Mouse (Mus musculus): ENCODE measurements around the gene Grk2. TPM values are rescaled to one million over a fixed set of nuclear protein-coding genes. Genes with fewer than 3 reads are reported as not detected.
"Not testable (repeated sequence)": the region's sequence is repeated elsewhere in the genome, so short reads cannot be mapped to it uniquely, and the experiment has no call there.

The Grk2 gene
- polyA plus RNA-seq, 1 experiment from 2014 or later, result 19.2 TPM

- Histone ChIP-seq H3K27me3 (replicated peaks; ENCODE audit: control insufficient read depth, insufficient read depth, low read length) (no peaks in the 10 kb centered on the region), H3K9ac (ENCODE audit: low read length) (peak overlapping the region; percentile 51), H3K4me2 (ENCODE audit: low read length) (peak overlapping the region; percentile 96), H3K4me3 (ENCODE audit: low read depth, low read length) (peak overlapping the region; percentile 53), H3K36me3 (ENCODE audit: control insufficient read depth, insufficient read depth, low read length) (no peaks in the 10 kb centered on the region), H3K27ac (ENCODE audit: low read depth) (no peak overlapping the region), H3K4me1 (replicated peaks; ENCODE audit: control insufficient read depth, insufficient read depth, low read length) (peaks cover 7% of the 10 kb centered on the region; the same call in 1 of the 2 replicates), H3K9me3 (ENCODE audit: control insufficient read depth, low read length) (peaks cover 4% of the 10 kb centered on the region; the same call in 1 of the 2 replicates)
- WGBS, result under 1% methylated on average over 41 of the region's 41 CpGs
- peak; percentile 93 for DNase-seq (ENCODE audit: low spot score)
- peak; percentile 81 for ATAC-seq (replicated peaks; ENCODE audit: low FRiP score, low TSS enrichment, low read depth)
Measured at GRCm38 (mm10) chr19:4257216-4257896, 48.7 kb downstream of the Grk2 start.

DNA sequence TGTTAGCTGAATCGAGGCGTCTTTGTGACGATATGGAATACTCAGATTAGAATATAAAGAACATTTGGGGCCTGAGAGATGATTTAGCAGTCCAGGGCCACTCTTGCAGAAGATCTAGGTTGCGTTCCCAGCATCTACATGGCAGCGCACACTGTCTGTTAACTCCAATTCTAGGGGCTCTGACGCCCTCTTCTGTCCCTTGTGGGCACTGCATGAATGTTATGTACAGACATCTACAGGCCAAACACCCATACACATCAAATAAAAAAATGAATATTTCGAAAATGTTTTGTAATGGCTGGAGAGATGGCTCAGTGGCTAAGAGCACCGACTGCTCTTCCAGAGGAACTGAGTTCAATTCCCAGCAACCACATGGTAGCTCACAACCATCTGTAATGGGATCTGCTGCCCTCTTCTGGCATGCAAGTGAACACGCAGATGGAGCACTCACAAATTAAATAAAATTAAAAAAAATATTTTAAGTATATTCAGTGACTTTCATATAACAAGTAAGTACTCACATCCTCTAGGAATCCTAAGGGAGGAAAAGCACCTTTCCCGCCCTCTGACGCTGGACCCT, 50.3 kb downstream of the Grk2 start:
- H3K27ac ChIP-seq (ENCODE audit: low read depth), result no peak overlapping the region
- H3K27me3 ChIP-seq (replicated peaks; ENCODE audit: control insufficient read depth, insufficient read depth, low read length), result no peaks in the 10 kb centered on the region
- H3K36me3 ChIP-seq (ENCODE audit: control insufficient read depth, insufficient read depth, low read length), result no peaks in the 10 kb centered on the region
- 73% methylated on average over 11 of the region's 11 CpGs for WGBS
- no peak for DNase-seq (ENCODE audit: low spot score)
- H3K9ac ChIP-seq (ENCODE audit: low read length), result no peak overlapping the region
- H3K9me3 ChIP-seq (ENCODE audit: control insufficient read depth, low read length), result peaks cover 4% of the 10 kb centered on the region; the same call in 1 of the 2 replicates
- H3K4me2 ChIP-seq (ENCODE audit: low read length), result no peak overlapping the region
- H3K4me1 ChIP-seq (replicated peaks; ENCODE audit: control insufficient read depth, insufficient read depth, low read length), result peaks cover 7% of the 10 kb centered on the region; the same call in 1 of the 2 replicates
- no peak overlapping the region for H3K4me3 ChIP-seq (ENCODE audit: low read depth, low read length)
- no peak for ATAC-seq (replicated peaks; ENCODE audit: low FRiP score, low TSS enrichment, low read depth)

DNA sequence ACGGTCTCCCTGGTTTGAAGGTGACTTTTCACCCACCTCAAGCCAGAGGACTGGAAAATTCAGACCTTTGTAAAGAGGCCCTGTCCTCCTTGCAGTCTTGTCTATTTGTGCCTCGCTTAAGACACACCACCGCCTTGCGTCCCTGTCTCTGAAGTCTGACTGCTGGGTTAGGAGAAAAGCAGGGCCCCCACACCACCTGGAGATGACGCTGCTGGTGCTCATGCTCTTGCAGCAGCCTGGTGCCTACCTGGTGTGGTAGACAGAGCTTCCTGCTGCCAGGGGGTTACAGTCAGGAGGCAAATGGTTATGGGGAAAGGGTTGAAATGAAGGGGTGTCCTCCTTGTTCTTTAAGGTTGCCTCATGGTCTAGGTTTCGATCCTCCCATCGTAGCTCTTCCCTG, 51.8 kb downstream of the Grk2 start:
- Histone ChIP-seq H3K4me2 (ENCODE audit: low read length) (no peak overlapping the region), H3K4me1 (replicated peaks; ENCODE audit: control insufficient read depth, insufficient read depth, low read length) (peaks cover 7% of the 10 kb centered on the region; the same call in 1 of the 2 replicates), H3K9ac (ENCODE audit: low read length) (no peak overlapping the region), H3K27ac (ENCODE audit: low read depth) (no peak overlapping the region), H3K9me3 (ENCODE audit: control insufficient read depth, low read length) (peaks cover 4% of the 10 kb centered on the region; the same call in 1 of the 2 replicates), H3K4me3 (ENCODE audit: low read depth, low read length) (no peak overlapping the region), H3K36me3 (ENCODE audit: control insufficient read depth, insufficient read depth, low read length) (no peaks in the 10 kb centered on the region), H3K27me3 (replicated peaks; ENCODE audit: control insufficient read depth, insufficient read depth, low read length) (no peaks in the 10 kb centered on the region)
- whole genome bisulfite sequencing, result 85% methylated on average over 7 of the region's 7 CpGs
- DNase-seq (ENCODE audit: low spot score), result no peak
- ATAC-seq (replicated peaks; ENCODE audit: low FRiP score, low TSS enrichment, low read depth), result no peak

GRCm38 (mm10) chr19:4248683-4249082, 57.3 kb downstream of the Grk2 start:
- H3K27ac ChIP-seq (ENCODE audit: low read depth); H3K9me3 ChIP-seq (ENCODE audit: control insufficient read depth, low read length); H3K9ac ChIP-seq (ENCODE audit: low read length); H3K4me1 ChIP-seq (replicated peaks; ENCODE audit: control insufficient read depth, insufficient read depth, low read length); H3K36me3 ChIP-seq (ENCODE audit: control insufficient read depth, insufficient read depth, low read length); H3K4me2 ChIP-seq (ENCODE audit: low read length); DNase-seq (ENCODE audit: low spot score); H3K27me3 ChIP-seq (replicated peaks; ENCODE audit: control insufficient read depth, insufficient read depth, low read length); H3K4me3 ChIP-seq (ENCODE audit: low read depth, low read length): not testable (repeated sequence)
- WGBS, result 57% methylated on average over 1 of the region's 1 CpGs
- 0 out of 2 replicates have a peak, but pooled peaks have one; percentile 15 for ATAC-seq (replicated peaks; ENCODE audit: low FRiP score, low TSS enrichment, low read depth)

- Histone ChIP-seq H3K9ac (ENCODE audit: low read length) (no peak overlapping the region), H3K4me3 (ENCODE audit: low read depth, low read length) (no peak overlapping the region), H3K4me1 (replicated peaks; ENCODE audit: control insufficient read depth, insufficient read depth, low read length) (no peaks in the 10 kb centered on the region), H3K4me2 (ENCODE audit: low read length) (no peak overlapping the region), H3K9me3 (ENCODE audit: control insufficient read depth, low read length) (no peaks in the 10 kb centered on the region), H3K27me3 (replicated peaks; ENCODE audit: control insufficient read depth, insufficient read depth, low read length) (no peaks in the 10 kb centered on the region), H3K36me3 (ENCODE audit: control insufficient read depth, insufficient read depth, low read length) (no peaks in the 10 kb centered on the region), H3K27ac (ENCODE audit: low read depth) (no peak overlapping the region)
- WGBS, result 51% methylated on average over 1 of the region's 1 CpGs
- DNase-seq (ENCODE audit: low spot score), result no peak
- no peak for ATAC-seq (replicated peaks; ENCODE audit: low FRiP score, low TSS enrichment, low read depth)
Measured at GRCm38 (mm10) chr19:4247010-4247409, 59.0 kb downstream of the Grk2 start.

- H3K27ac ChIP-seq (ENCODE audit: low read depth), result no peak overlapping the region
- DNase-seq (ENCODE audit: low spot score) (no peak), ATAC-seq (replicated peaks; ENCODE audit: low FRiP score, low TSS enrichment, low read depth) (no peak)
- no peak overlapping the region for H3K9ac ChIP-seq (ENCODE audit: low read length)
- no peaks in the 10 kb centered on the region for H3K27me3 ChIP-seq (replicated peaks; ENCODE audit: control insufficient read depth, insufficient read depth, low read length)
- no peaks in the 10 kb centered on the region for H3K36me3 ChIP-seq (ENCODE audit: control insufficient read depth, insufficient read depth, low read length)
- no peak overlapping the region for H3K4me3 ChIP-seq (ENCODE audit: low read depth, low read length)
- 83% methylated on average over 6 of the region's 6 CpGs for WGBS
- no peak overlapping the region for H3K4me2 ChIP-seq (ENCODE audit: low read length)
- no peaks in the 10 kb centered on the region for H3K4me1 ChIP-seq (replicated peaks; ENCODE audit: control insufficient read depth, insufficient read depth, low read length)
- H3K9me3 ChIP-seq (ENCODE audit: control insufficient read depth, low read length), result no peaks in the 10 kb centered on the region
Measured at GRCm38 (mm10) chr19:4244775-4245174, 61.2 kb downstream of the Grk2 start.

- Histone ChIP-seq H3K27me3 (replicated peaks; ENCODE audit: control insufficient read depth, insufficient read depth, low read length) (no peaks in the 10 kb centered on the region), H3K36me3 (ENCODE audit: control insufficient read depth, insufficient read depth, low read length) (no peaks in the 10 kb centered on the region), H3K4me2 (ENCODE audit: low read length) (no peak overlapping the region), H3K4me1 (replicated peaks; ENCODE audit: control insufficient read depth, insufficient read depth, low read length) (no peaks in the 10 kb centered on the region), H3K27ac (ENCODE audit: low read depth) (no peak overlapping the region), H3K9ac (ENCODE audit: low read length) (no peak overlapping the region), H3K9me3 (ENCODE audit: control insufficient read depth, low read length) (no peaks in the 10 kb centered on the region), H3K4me3 (ENCODE audit: low read depth, low read length) (no peak overlapping the region)
- no peak for DNase-seq (ENCODE audit: low spot score)
- WGBS, result 63% methylated on average over 3 of the region's 3 CpGs
- ATAC-seq (replicated peaks; ENCODE audit: low FRiP score, low TSS enrichment, low read depth), result no peak
Measured at GRCm38 (mm10) chr19:4242416-4242815, 63.6 kb downstream of the Grk2 start.

GRCm38 (mm10) chr19:4240247-4240668, 65.8 kb downstream of the Grk2 start:
- WGBS, result 47% methylated on average over 8 of the region's 8 CpGs
- H3K9me3 ChIP-seq (ENCODE audit: control insufficient read depth, low read length), result no peaks in the 10 kb centered on the region
- no peak overlapping the region for H3K27ac ChIP-seq (ENCODE audit: low read depth)
- no peak overlapping the region for H3K4me2 ChIP-seq (ENCODE audit: low read length)
- H3K36me3 ChIP-seq (ENCODE audit: control insufficient read depth, insufficient read depth, low read length), result no peaks in the 10 kb centered on the region
- DNase-seq (ENCODE audit: low spot score), result no peak
- H3K27me3 ChIP-seq (replicated peaks; ENCODE audit: control insufficient read depth, insufficient read depth, low read length), result no peaks in the 10 kb centered on the region
- no peak overlapping the region for H3K4me3 ChIP-seq (ENCODE audit: low read depth, low read length)
- no peaks in the 10 kb centered on the region for H3K4me1 ChIP-seq (replicated peaks; ENCODE audit: control insufficient read depth, insufficient read depth, low read length)
- no peak for ATAC-seq (replicated peaks; ENCODE audit: low FRiP score, low TSS enrichment, low read depth)
- no peak overlapping the region for H3K9ac ChIP-seq (ENCODE audit: low read length)

All from intestine, embryonic 14.5 days (tissue).